Mouse (Mus musculus) layer of hippocampus, postnatal 36 days (tissue): ENCODE measurements around the gene Myl7. TPM values are rescaled to one million over a fixed set of nuclear protein-coding genes. Genes with fewer than 3 reads are reported as not detected.

ENCODE experiments used
- DNase-seq, 2 experiments: peaks; one replicate each; pipeline ENCODE4 v3.0.0; 2022
- total RNA-seq, 2 experiments: library from RNA; stranded (reverse); gene quantifications; 2 replicates each; pipeline ENCODE4 v1.2.3; 2021

The Myl7 gene
- total RNA-seq, 2 experiments from 2014 or later: not detected

DNA sequence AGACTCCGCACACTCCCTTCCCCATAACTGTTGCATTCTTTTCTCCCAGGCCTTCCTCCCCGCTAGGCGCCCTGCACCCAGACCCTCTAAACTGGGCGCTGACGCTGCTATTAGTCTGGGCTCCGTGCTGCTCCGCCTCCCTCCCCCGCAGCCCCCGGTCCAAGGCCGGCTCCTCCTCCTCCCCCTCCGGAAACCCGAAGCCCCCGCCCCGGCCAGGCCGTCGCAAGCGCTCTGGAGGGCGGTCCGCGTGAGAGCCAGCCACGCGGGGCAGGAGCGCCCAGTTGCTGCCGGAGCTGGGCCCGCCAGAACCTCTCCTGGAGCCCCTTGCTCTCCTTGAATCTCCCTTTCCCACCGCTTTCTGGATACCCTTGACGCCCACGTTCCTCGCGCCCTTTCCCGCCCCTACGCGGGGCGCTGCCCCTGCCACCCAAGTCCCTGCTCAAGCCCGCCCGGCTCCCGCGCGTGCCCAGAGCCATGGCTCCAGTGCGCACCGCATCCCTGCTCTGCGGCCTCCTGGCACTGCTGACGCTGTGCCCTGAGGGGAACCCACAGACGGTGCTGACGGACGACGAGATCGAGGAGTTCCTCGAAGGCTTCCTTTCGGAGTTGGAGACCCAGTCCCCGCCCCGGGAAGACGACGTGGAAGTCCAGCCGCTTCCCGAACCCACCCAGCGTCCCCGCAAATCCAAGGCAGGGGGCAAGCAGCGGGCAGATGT, 36.7 kb downstream of the Myl7 start, which contains the start of gene Aebp1:
Gene Aebp1, plus strand, starts transcription at position 270 of the 716 bp plus-strand sequence.
- no peak for DNase-seq

DNA sequence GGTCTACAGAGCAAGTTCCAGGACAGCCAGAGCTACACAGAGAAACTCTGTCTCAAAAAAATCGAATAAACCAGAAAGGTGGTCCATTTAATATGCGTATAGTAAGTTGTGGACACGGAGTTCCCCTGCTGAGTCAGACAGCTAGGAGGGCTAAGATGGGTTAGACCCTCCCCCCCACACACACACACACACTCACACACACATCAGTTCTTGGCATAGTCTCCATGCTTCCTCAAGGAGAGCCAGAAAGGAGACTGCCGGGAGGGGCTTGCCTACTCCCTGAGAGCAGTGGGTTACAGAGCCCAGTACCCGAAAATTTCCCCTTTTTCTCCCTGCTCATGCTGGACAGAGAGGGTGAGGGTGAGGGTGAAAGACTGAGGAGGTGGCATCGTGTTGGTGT, 37.9 kb downstream of the Myl7 start:
- DNase-seq: no peak

DNA sequence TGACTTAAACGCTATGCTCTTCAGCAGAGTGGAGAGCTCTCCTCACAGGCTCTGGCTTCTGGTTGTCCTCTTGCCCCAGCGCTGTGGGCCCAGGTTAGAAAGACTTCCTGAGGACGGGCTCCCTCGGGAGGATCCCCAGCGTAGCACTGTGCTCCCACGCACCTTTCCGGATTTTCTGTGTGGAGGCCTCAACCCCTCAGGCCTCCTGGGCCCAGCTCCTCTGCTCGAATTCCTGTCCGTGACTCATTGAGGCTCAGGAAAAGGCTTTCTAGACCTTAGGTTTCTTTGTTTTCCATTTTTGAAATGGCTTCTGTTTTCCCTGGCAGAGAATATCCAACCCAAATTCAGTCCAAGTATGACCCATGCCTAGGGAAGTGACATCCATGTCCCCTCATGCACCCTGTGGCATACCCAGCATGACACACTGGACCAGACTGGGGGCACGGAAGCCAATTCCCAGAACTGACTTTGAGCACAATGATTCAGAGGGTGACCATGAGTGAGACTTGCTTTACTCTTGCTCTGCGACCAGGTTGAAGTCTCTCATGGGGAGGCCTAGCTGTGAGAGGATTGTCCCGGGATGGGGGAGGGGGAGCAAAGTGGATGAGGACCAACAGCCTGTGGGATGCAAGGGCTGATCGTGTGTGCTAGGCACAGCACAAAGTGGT, 38.6 kb downstream of the Myl7 start:
- no peak for DNase-seq

DNA sequence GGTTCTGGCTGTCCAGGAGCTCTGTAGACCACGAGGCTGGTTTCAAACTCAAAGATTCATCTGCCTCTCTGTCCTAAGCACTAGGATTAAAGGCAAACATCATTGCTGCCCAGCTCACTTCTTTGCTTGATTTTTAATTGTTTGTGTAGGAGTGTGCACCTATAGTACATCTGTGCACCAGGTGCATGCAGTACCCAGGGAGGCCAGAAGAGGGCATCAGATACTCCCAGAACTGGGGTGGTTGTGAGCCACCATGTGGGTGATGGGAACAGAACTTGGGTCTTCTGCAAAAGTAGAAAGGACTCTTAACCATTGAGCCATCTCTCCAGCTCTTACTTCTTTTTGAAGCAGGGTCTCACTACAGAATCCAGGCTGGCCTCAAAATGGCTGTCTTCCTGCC, 39.9 kb downstream of the Myl7 start:
- DNase-seq: no peak

DNA sequence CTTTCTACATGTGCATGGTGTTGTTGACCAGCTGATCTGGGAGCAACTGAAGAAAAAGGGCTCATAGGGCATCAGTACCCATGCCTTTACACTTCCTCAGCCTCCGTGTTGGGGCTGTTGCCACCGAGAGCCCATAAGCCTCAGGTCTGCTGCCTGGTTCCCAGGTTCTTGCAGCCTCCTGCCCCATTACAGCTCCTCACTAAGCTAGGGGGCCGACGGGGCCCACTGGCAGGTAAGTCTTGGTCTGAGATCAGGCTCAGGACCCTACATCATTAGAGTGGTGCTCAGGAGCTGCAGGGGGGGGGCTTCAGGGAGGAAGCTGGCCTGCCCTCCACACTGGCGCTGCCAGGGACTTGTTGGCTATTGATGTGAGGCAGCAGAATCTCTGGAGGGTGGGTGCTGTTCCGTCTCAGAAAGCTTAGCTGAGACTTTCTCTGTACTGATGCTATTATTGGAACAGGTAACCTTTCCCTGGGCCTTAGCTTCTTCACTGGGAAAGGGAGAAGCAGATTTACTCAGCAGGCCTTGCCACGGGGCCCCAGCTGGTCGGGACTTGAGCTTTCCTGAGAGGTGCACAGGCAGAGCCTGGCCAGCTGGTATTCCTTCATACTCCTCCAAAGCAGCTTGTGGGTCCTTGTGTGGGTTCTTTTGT, 42.0 kb downstream of the Myl7 start:
- no peak for DNase-seq

DNA sequence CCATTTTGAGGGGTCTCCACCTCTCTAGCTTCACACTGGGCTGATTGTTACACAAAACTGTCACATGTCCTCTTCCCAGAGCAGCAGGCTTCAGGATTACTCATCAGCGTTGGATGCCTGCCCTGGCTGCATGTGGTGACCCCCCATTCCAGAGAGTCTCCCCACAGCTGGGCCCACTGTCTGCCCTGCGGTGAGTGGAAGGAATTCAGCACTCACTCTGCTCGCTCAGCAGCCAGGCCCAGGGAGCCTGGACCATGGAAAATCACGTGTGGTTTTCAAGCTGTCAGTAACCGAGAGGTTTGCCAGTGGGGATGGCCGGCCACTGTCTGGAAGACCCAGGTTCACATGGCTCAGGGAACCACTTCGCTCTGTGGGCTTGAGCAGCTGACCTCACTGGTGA, 42.7 kb downstream of the Myl7 start:
- DNase-seq: peak; percentile 49 to 55

DNA sequence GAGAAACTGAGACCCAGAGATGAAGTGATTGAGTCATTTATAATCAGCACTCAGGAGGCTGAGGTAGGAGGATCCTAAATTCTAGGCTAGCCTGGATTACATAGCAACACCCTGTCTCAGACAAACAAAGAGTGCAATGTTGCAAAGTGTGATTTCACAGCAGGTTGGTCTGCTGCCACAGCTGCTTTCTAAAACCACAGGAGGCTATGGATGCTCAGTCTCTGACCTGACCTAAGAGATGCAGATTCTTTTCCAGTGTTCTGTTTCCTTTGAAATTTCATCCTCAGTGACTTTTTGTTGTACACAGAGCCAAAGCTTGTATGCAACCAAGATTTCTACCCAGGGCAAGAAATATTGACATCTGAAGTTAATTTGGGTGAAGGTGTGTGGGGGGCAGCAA, 43.1 kb downstream of the Myl7 start:
- DNase-seq: no peak

DNA sequence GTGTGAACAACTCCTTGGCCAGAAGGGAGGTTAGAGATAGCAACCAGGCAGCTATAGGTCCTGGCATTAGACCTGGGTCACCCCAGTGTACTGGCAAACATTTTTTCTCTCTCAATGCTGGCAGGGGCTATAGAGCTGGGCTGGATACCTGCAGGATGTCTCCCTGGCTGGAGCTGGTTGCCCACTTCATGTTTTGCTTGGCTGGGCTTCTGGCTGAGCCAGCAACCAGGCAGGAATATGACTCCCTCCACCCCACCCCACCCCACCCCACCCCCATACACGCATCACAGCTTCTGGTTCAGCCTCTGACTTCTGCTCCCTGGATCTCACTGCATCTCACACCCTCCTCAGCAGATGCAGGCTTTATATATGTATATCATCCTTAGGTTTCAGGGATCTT, 46.3 kb downstream of the Myl7 start:
- no peak for DNase-seq

DNA sequence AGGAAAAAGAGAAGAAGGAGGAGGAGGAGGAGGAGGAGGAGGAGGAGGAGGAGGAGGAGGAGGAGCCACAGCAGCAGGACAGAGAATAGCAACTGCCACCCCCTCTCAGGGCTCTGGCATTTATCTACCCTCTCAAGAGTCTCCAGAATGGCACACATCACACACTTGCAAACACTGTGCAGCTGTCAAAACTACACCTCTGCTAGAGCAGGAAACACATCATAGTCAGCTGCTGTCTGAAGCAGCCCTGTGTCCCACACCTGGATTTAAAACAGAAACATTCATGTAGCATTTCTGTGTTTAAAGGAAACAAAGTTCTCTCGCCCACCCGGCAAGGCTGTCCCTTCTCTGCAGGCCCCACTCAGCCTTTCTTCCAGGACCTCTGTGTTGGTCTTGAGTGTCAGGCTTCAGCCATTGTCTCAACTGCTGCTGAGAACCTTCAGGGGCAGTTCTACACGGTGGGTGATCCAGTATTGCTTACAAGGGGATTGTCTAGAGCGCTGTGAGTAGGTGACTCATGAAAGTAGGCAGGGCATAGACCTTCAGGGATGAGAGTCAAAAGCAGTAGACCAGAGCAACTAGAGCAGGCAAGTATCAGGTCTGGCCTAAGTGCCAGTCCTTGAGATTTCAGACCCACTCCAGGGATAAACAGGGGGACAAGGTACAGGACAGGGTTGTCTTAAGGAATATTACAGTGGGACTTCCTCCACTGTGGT, 47.4 kb downstream of the Myl7 start:
- no peak for DNase-seq

DNA sequence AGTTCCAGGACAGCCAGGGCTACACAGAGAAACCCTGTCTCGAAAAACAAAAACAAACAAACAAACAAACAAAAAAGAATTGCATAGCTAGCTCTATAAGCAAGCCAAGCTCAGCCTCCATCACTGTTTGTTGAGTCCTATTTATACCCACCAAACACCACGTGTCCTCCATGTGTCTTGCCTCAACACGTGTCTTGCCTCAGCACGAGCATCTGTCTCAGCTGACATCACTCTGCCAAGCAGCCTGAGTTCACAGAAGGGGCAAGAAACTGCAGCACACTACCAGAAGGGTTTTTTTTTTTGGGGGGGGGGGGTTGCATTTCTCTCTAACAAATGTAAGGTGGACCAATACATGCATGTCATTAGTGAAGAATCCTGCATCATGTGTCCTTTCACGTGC, 48.1 kb downstream of the Myl7 start:
- DNase-seq: no peak

DNA sequence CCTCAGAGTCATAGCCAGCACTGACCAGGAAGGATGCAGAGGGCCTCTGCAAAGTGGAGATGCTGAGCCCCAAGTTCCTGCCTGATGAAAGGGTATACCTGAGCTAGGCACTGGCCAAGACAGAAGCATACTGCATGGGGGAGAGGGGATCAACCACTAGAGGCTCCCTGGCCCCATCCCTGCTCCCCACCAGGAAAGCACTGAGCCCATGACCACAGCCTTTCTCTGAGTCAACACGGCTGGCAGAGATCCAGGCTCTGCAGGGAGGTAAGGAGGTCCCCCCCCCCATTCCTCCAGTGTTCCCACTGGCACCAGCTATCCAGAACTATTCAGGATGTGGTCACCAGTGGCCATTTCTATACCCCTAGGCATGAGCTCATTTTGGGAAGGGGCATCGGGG, 49.3 kb downstream of the Myl7 start:
- no peak for DNase-seq

DNA sequence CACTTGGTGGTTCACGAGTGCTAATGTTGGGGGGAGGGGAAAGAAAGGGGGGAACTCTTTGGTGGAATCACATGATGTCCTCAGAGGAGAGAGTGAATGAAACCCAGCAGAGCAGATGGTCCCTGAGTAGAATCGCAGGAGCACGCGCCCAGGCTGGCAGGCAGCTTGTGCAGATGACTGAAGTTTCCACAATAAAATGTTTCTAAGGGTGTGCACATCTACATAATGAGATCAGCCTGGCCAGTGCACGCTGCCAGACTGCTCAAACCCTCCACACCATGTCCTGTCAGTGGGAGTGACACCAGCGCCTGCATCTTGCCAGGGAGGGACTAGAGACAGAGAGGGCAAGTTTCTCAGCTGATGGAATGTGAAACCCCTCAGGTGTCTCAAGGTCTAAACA, 49.8 kb downstream of the Myl7 start:
- peak; percentile 72 to 74 for DNase-seq

DNA sequence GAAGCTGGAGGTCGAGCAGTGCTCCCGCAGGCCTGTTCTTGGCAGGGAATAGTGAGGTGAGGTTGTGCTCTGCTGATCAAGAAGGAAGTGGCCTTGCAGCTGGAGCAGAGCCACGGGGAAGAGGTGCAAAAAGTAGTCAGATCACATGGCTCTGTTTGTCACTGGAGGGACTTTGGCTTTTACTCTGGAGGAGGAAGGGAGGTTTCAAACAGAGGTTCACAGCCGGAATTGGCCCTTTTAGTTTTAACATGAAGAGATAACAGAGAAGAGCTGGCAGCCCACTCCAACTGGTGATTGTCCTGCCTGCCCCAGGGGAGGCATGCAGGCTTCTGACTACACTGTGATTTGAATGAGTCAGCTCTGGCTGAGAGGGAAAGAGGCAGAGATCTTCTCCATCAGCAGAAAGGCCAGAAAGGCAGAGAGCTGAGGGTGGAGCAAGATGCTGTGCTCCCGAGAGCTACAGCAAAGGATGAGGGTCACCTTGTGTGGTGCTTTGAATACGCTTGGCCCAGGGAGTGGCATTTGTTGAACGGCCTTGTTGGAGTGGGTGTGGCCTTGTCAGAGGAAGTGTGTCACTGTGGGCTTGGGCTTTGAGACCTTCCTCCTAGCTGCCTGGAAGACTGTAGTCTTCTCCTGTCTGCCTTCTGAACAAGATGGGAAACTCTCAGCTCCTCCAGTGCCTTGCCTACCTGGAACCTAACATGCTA, 51.8 kb downstream of the Myl7 start:
- DNase-seq: no peak

Other genes starting within 250 kb of the Myl7 start
- 10 to 100 TPM; 67.6 to 72.2 TPM for gene Mrps24, start 183.1 kb downstream of the Myl7 start, total RNA-seq
- 10 to 100 TPM; 63.9 to 73.3 TPM for gene Urgcp, start 136.4 kb downstream of the Myl7 start, total RNA-seq
- gene Dbnl, start 110.3 kb downstream of the Myl7 start, total RNA-seq: 10 to 100 TPM; 76.8 to 78.0 TPM
- 10 to 100 TPM; 14.4 to 14.8 TPM for gene Pgam2, start 95.0 kb downstream of the Myl7 start, total RNA-seq
- 10 to 100 TPM; 12.1 to 14.0 TPM for gene Polm, start 60.8 kb downstream of the Myl7 start, total RNA-seq
- gene Aebp1, start 36.8 kb downstream of the Myl7 start, total RNA-seq: 1 to 10 TPM; 4.8 to 8.3 TPM
- 10 to 100 TPM; 23.5 to 25.2 TPM for gene Pold2, start 20.5 kb downstream of the Myl7 start, total RNA-seq
- gene Gck, start 51.3 kb upstream of the Myl7 start, total RNA-seq: 1 to 10 TPM; 2.4 to 3.7 TPM
- gene Ykt6, start 56.9 kb upstream of the Myl7 start, total RNA-seq: 10 to 100 TPM; 68.2 to 73.2 TPM
- 1,000 to 10,000 TPM; 1,105 to 1,153 TPM for gene Camk2b, start 167.6 kb upstream of the Myl7 start, total RNA-seq